Mouse (Mus musculus) left cerebral cortex, postnatal 14 days (tissue): ENCODE results near the gene Tceanc. TPM values are rescaled to one million over a fixed set of nuclear protein-coding genes. Genes with fewer than 3 reads are reported as not detected.

Experiments
- DNase-seq, 2 experiments: peaks; one replicate each; pipeline ENCODE4 v3.0.0; 2021 to 2022; ENCODE audit warnings: low spot score in 2 of 2, mixed read lengths in 1 of 2
- intact Hi-C: fragments of 180-260 bp; cut with DNase I; formaldehyde crosslinking; loops from one replicate; pipeline ENCODE4 v1.15.1; 2025
- total RNA-seq, 2 experiments: library from RNA; stranded (reverse); gene quantifications; 2 replicates each; pipeline ENCODE4 v1.2.3; 2021

The Tceanc gene
- total RNA-seq, 2 experiments from 2014 or later: 1.6 to 2.5 TPM

DNA sequence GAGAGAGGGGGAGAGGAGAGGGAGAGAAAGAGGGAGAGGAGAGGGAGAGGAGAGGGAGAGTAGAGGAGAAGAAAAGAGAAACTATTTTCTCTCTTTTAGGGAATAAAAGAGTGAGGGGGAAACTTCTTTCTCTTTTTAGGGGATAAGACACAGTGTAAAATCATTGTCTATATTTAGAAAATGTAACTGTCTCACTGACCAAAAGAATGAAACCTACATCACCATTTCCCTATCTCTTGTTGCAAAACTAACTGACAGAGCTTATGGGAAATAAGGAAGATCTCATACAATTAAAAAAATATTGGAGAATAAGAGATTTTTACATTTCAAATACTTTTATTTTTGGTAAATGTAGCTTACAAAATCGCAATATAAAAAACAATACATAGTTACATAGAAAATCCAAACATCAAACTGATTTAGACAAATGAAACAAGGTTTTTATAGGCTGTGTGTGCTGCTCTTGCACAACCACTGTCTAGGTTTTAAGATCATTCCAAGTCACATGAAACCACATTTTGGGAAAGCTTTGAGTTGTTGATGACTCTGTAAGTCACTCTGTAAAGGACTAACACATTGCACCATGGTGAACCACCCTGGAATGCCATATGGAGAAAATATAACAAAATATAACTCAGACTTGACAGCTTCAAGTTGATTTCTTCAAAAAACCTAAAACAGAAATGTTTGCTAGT, 18.7 kb downstream of the Tceanc start:
- DNase-seq: no peak
- intact Hi-C loops: no loop called here

DNA sequence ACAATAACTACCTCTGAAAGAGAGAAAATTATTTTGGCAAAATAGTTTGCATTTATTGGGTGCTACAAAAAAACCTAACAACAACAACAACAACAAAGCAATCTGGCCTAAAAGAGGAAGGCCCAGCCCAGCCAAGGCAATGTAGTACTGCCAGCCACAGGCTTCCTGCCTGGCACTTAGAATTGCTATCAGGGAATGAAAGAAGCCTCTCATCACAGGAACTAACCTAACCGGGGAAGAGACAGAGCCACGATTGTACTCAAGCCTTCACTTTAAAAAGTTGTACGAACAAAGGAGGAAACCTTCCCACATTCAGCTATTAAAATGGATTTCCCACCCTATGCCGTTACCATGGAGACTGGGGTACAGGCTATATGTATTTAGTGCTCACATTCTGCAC, 20.6 kb downstream of the Tceanc start:
- intact Hi-C loops: no loop called here

DNA sequence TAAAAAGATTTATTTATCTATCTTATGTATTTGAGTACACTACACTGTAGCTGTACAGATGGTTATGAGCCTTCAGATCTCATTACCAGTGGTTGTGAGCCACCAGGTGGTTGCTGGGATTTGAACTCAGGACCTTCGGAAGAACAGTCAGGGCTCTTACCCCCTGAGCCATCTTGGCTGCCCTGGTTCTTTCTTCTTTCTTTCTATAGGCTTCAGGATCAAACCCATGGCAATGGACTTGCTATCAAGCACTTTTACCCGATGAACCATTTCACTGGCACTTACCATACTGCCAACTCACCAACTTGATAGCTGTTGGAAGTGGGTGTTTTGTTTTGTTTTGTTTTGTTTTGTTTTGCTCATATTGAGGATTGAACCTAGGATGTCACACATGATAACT, 23.3 kb downstream of the Tceanc start:
- DNase-seq: no peak
- intact Hi-C loops: no loop called here

More for the DNA sequence above, 20.6 kb downstream of the Tceanc start:
- peak in 1 of 2 experiments; percentile 1 for DNase-seq

DNA sequence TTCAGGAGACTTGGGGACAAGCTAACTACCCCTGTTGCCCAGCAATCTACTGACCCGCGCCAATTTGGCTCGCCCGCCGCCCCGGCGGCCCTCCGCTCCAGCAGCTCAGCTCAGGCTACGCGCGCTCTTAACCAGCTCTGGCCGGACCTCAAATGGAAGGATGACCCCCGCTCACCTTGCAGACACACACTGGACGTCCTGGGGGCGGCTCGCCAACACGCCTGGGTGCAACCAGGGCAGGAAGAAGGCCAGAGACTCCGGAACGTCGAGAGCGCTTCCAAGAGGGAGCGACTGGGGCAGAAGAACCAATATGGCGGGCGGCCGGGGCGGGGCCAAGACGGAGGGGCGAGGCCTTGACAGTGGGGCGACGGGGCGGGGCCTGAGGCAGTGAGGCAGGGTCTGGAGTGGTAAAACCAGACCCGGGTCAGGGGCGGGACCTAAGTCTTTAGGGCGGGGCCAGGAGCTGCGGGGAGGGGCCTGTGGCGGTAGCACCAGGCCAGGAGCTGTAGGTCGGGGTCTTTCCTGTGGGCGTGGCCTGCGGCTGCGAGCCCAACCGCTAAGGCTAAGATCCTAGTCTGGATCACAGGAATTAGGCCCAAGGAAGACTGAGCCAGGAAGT, 38.9 kb downstream of the Tceanc start, which contains the start of gene Rab9:
TSS of gene Rab9 (minus strand) at position 503 of the 619 bp plus-strand sequence.
- DNase-seq: peak; percentile 84 to 85
- intact Hi-C loops: no loop called here

DNA sequence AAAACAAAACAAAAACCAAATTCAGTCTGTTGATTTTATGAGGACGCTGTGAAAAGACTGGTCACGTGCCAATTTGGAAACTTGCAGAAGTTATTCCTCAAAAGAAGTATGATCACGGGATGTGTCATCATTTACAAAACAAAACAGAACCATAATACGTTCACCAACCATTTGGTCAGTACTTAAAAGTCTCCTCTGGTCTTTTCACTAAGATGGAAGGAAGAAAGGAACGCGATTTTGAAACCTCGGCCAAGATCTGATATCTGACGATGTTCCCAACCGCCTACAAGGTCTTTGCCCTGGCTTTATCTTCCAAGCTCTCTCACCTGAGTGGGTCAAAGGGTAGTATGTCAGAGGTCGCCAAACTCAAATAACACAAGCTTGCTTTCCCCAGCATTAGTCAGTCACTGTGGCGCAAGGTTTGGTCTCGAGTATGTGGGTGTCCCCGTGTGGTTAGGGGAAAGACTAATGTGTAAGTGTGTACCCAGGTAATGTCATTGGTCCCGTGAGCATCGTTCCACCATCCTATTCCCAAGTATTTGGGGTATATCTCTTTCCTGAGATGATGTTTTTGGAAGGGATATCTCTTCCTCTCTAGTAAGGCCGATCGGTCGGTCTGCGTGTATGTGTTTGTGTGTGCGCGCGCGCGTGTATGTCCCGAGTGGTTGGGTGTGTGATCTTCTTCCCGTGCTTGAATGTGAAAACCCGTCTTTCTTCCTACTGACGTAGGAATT, 39.6 kb downstream of the Tceanc start:
- intact Hi-C loops: no loop called here
- DNase-seq: peak; percentile 2 to 7

DNA sequence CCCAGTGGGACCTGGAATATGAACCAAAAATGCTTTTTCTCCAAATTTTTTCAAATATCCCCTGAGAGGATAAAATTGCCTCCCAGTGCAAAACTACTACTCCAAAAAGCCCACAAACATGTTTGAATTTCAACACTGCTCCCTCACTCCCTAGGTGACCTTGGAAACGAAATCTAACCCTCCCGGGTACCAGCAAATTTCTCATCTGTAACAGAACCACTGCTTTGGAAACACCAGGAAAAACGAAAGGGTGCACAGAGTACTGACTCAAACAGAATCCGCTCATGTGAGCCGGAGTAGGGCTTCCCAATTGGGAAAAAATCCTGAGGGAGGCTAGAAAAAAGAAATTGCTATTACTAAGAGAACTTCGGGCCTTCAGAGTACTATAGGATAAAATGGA, 41.0 kb downstream of the Tceanc start:
- intact Hi-C loops: no loop called here
- DNase-seq: no peak

DNA sequence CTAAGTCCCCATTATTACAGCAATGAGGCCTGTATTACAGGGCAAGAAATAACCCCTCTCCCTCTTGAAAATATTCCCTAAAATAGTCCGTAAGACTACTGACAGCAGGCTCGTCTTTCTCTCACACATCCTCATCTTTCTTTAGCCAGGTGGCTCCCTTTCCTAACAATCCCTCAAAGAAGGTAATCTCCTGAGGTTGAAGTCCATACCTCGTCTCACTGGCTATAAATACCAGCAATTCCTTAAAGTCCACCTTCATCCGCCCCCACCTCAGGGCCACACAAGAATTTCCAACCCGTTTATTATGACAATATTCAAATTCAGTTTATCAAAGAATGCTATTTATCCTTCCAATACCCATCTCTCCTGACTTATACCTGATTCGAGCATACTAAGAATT, 45.8 kb downstream of the Tceanc start:
- DNase-seq: no peak
- intact Hi-C loops: no loop called here

DNA sequence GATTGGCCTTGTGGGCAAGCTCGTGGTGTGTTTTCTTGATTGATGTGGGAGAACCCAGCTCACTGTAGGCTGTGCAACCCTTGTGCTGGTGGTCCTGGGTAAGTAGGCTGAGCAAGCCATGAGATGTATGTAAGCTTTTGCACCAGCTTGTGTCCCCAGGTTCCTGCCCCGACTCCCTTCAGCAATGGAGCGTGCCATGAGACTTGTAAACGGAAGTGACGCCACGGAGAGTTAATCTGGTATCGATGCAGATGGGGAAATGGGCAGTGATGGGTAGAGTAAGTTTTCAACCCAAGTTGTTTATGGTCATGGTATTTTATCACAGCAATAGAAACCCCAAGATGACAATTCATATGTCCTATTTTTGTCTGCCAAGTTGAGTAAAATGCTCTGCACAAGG, 50.0 kb downstream of the Tceanc start:
- intact Hi-C loops: no loop called here
- no peak for DNase-seq

DNA sequence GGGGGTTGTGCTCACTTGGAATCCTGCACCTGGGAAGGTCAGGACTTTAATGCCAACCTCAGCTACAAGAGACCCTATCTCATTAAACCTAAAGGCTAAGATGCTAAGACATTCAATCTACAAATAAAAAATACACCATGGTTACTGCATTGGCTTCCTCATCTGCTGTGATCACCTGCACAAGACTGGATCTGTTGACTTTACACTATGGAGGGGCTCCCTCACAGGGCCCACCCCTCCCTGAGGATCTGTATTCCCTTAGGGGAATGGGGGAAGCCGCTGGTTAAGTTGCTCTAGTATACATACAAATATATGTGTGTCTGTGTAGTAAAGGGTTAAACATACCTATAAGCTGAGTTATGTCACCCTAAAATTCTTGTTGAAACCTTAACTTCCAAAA, 62.8 kb downstream of the Tceanc start:
- intact Hi-C loops: no loop called here
- no peak for DNase-seq

DNA sequence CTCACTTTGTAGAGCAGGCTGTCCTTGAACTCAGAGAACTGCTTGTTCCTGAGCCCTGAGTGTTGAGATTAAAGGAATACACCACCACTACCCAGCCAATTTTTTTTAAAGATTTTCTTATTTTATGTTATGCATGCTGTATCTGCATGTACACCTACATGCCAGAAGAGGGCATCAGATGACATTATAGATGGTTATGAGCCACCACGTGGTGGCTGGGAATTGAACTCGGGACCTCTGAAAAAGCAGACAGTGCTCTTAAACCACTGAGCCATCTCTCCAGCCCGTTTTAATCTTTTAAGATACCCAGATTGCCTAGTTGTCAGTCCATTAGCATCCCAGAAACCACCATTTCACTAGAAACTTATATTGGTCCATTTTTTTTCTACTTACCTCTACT, 64.0 kb downstream of the Tceanc start:
- DNase-seq: no peak
- intact Hi-C loops: no loop called here

DNA sequence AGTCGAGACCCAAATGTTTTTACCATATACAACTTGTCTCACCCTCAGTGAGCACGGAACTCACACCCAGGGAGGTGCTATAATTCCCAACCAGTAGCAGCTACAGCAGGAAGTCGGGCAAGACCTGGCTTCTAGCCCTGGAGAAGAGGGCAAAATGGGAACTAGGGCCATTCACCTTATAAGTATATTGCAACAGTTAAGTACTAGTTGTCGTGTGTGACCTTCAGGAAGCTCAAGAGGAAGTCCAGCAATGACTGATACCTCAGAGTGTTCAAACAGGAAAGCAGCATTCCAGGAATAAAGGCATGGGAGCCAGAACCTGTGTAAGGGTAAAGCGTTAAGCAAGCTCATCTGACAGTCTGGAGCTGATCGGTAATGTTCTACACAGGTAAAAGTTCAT, 64.8 kb downstream of the Tceanc start:
- intact Hi-C loops: no loop called here
- DNase-seq: no peak

Other genes starting within 250 kb of the Tceanc start
- gene Trappc2, start 78.0 kb downstream of the Tceanc start, total RNA-seq: 10 to 100 TPM; 46.3 to 54.1 TPM
- gene Ofd1, start 77.9 kb downstream of the Tceanc start, total RNA-seq: 1 to 10 TPM; 4.1 to 6.0 TPM
- 10 to 100 TPM; 35.3 to 36.2 TPM for gene Rab9, start 38.7 kb downstream of the Tceanc start, total RNA-seq
- 1 to 10 TPM; 2.7 to 3.5 TPM for gene Egfl6, start 67.2 kb upstream of the Tceanc start, total RNA-seq